Mouse (Mus musculus): ENCODE data around the gene Izumo4.

DNA sequence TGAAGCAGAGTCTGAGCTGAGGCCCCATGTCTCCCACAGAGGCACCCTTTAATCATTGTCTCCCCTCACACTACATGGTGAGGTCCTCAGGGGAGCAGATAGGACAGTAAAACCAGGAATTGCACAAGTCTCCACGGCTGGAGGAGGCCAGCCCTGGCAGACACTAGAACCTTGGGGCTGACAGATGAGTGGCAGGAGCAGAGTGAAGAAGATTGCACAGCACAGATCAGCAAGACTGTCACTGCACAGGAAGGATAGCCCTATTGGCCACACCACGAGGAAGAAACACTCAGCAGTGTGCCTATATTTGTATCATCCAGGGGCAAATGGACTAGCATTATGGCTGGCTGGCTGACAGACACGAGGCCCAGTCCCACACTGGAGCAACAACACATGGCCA lies 8.8 kb downstream of the Izumo4 start:
- TF ChIP-seq POLR2A (IDR thresholded peaks at IDR 0.05; ENCODE audit: low read depth, low read length) = no peak
- no peak for TF ChIP-seq CTCF (conservative IDR thresholded peaks at IDR 0.05; ENCODE audit: insufficient read depth, insufficient read length, low read depth, low read length)

All from kidney, adult 2 months (tissue).